Mouse (Mus musculus): ENCODE data around the gene Rchy1. TPM values are rescaled to one million over a fixed set of nuclear protein-coding genes. Genes with fewer than 3 reads are reported as not detected.
A peak's percentile ranks its signal among the peaks of the same experiment; 100 is the strongest.

Rchy1 gene
- total and polyA plus RNA-seq, 2 experiments from 2014 or later = 36.2 to 66.8 TPM

GRCm38 (mm10) chr5:91993061-91993460 is 30.2 kb upstream of the Rchy1 start:
- H3K9me3 ChIP-seq (ENCODE audit: low read length) = no peaks in the 10 kb centered on the region
- no peak overlapping the region for H3K4me3 ChIP-seq (ENCODE audit: low read depth, low read length)
- H3K27me3 ChIP-seq (ENCODE audit: insufficient read depth, low read length) = no peaks in the 10 kb centered on the region
- ATAC-seq (ENCODE audit: low FRiP score) (no peak), DNase-seq (ENCODE audit: low spot score) (no peak)
- H3K9ac ChIP-seq (replicated peaks; ENCODE audit: low read length, poor library complexity, severe bottlenecking) = no peak overlapping the region
- no peak overlapping the region for H3K27ac ChIP-seq (ENCODE audit: low read depth, low read length)
- no peaks in the 10 kb centered on the region for H3K36me3 ChIP-seq (ENCODE audit: insufficient read depth, low read length)
- WGBS = 91% methylated on average over 2 of the region's 2 CpGs
- no peaks in the 10 kb centered on the region for H3K4me1 ChIP-seq (ENCODE audit: insufficient read depth, low read length)
- TF ChIP-seq CTCF (IDR thresholded peaks at IDR 0.05) = no peak
- H3K4me2 ChIP-seq (ENCODE audit: low read depth, low read length, poor library complexity, severe bottlenecking) = no peak overlapping the region

- no peak overlapping the region for H3K27ac ChIP-seq (ENCODE audit: low read depth, low read length)
- 88% methylated on average over 6 of the region's 6 CpGs for WGBS
Measured at GRCm38 (mm10) chr5:91991191-91991937, 28.5 kb upstream of the Rchy1 start.

GRCm38 (mm10) chr5:91989261-91989660 is 26.4 kb upstream of the Rchy1 start:
- H3K4me3 ChIP-seq (ENCODE audit: low read depth, low read length) = no peak overlapping the region
- H3K9me3 ChIP-seq (ENCODE audit: low read length) = no peaks in the 10 kb centered on the region
- TF ChIP-seq CTCF (IDR thresholded peaks at IDR 0.05) = no peak
- 79% methylated on average over 9 of the region's 9 CpGs for WGBS
- H3K9ac ChIP-seq (replicated peaks; ENCODE audit: low read length, poor library complexity, severe bottlenecking) = no peak overlapping the region
- H3K4me1 ChIP-seq (ENCODE audit: insufficient read depth, low read length) = no peaks in the 10 kb centered on the region
- no peaks in the 10 kb centered on the region for H3K36me3 ChIP-seq (ENCODE audit: insufficient read depth, low read length)
- H3K27me3 ChIP-seq (ENCODE audit: insufficient read depth, low read length) = no peaks in the 10 kb centered on the region
- no peak overlapping the region for H3K27ac ChIP-seq (ENCODE audit: low read depth, low read length)
- no peak overlapping the region for H3K4me2 ChIP-seq (ENCODE audit: low read depth, low read length, poor library complexity, severe bottlenecking)
- ATAC-seq (ENCODE audit: low FRiP score) (no peak), DNase-seq (ENCODE audit: low spot score) (peak; percentile 19)

More at GRCm38 (mm10) chr5:91991191-91991937, 28.5 kb upstream of the Rchy1 start:
- no peak overlapping the region for H3K4me2 ChIP-seq (ENCODE audit: low read depth, low read length, poor library complexity, severe bottlenecking)
- H3K4me1 ChIP-seq (ENCODE audit: insufficient read depth, low read length) = no peaks in the 10 kb centered on the region
- no peaks in the 10 kb centered on the region for H3K9me3 ChIP-seq (ENCODE audit: low read length)
- no peak overlapping the region for H3K4me3 ChIP-seq (ENCODE audit: low read depth, low read length)
- DNase-seq (ENCODE audit: low spot score) (no peak), ATAC-seq (ENCODE audit: low FRiP score) (no peak)
- H3K27me3 ChIP-seq (ENCODE audit: insufficient read depth, low read length) = no peaks in the 10 kb centered on the region
- H3K9ac ChIP-seq (replicated peaks; ENCODE audit: low read length, poor library complexity, severe bottlenecking) = no peak overlapping the region
- no peak for TF ChIP-seq CTCF (IDR thresholded peaks at IDR 0.05)
- no peaks in the 10 kb centered on the region for H3K36me3 ChIP-seq (ENCODE audit: insufficient read depth, low read length)

- no peak overlapping the region for H3K4me3 ChIP-seq (ENCODE audit: low read depth, low read length)
- no peaks in the 10 kb centered on the region for H3K27me3 ChIP-seq (ENCODE audit: insufficient read depth, low read length)
- no peak overlapping the region for H3K27ac ChIP-seq (ENCODE audit: low read depth, low read length)
- no peaks in the 10 kb centered on the region for H3K9me3 ChIP-seq (ENCODE audit: low read length)
- TF ChIP-seq CTCF (IDR thresholded peaks at IDR 0.05) = no peak
- 95% methylated on average over 2 of the region's 2 CpGs for WGBS
- DNase-seq (ENCODE audit: low spot score) (no peak), ATAC-seq (ENCODE audit: low FRiP score) (no peak)
- no peak overlapping the region for H3K4me2 ChIP-seq (ENCODE audit: low read depth, low read length, poor library complexity, severe bottlenecking)
- H3K4me1 ChIP-seq (ENCODE audit: insufficient read depth, low read length) = no peaks in the 10 kb centered on the region
- no peak overlapping the region for H3K9ac ChIP-seq (replicated peaks; ENCODE audit: low read length, poor library complexity, severe bottlenecking)
- no peaks in the 10 kb centered on the region for H3K36me3 ChIP-seq (ENCODE audit: insufficient read depth, low read length)
Measured at GRCm38 (mm10) chr5:91987799-91988198, 24.9 kb upstream of the Rchy1 start.

- Histone ChIP-seq H3K4me1 (ENCODE audit: insufficient read depth, low read length) (no peaks in the 10 kb centered on the region), H3K4me3 (ENCODE audit: low read depth, low read length) (no peak within 1 kb of the TSS), H3K27ac (ENCODE audit: low read depth, low read length) (no peak within 1 kb of the TSS), H3K9ac (replicated peaks; ENCODE audit: low read length, poor library complexity, severe bottlenecking) (no peak within 1 kb of the TSS), H3K36me3 (ENCODE audit: insufficient read depth, low read length) (no peaks in the 10 kb centered on the region), H3K27me3 (ENCODE audit: insufficient read depth, low read length) (no peaks in the 10 kb centered on the region), H3K4me2 (ENCODE audit: low read depth, low read length, poor library complexity, severe bottlenecking) (no peak within 1 kb of the TSS), H3K9me3 (ENCODE audit: low read length) (no peaks in the 10 kb centered on the region)
- DNase-seq (ENCODE audit: low spot score) = no peak
- no peak for TF ChIP-seq CTCF (IDR thresholded peaks at IDR 0.05)
- no peak for ATAC-seq (ENCODE audit: low FRiP score)
- WGBS = 65% methylated on average over 4 of the region's 4 CpGs
Measured at GRCm38 (mm10) chr5:91987236-91987635, 24.4 kb upstream of the Rchy1 start, which contains the start of gene Odaph. Gene Odaph, plus strand, starts transcription at chr5:91987475.

- H3K4me1 ChIP-seq (ENCODE audit: insufficient read depth, low read length) = no peaks in the 10 kb centered on the region
- no peak overlapping the region for H3K4me2 ChIP-seq (ENCODE audit: low read depth, low read length, poor library complexity, severe bottlenecking)
- no peaks in the 10 kb centered on the region for H3K36me3 ChIP-seq (ENCODE audit: insufficient read depth, low read length)
- DNase-seq (ENCODE audit: low spot score) (no peak), ATAC-seq (ENCODE audit: low FRiP score) (no peak)
- 5% methylated on average over 2 of the region's 2 CpGs for WGBS
- no peaks in the 10 kb centered on the region for H3K27me3 ChIP-seq (ENCODE audit: insufficient read depth, low read length)
- no peaks in the 10 kb centered on the region for H3K9me3 ChIP-seq (ENCODE audit: low read length)
- H3K9ac ChIP-seq (replicated peaks; ENCODE audit: low read length, poor library complexity, severe bottlenecking) = no peak overlapping the region
- no peak overlapping the region for H3K4me3 ChIP-seq (ENCODE audit: low read depth, low read length)
- H3K27ac ChIP-seq (ENCODE audit: low read depth, low read length) = no peak overlapping the region
- TF ChIP-seq CTCF (IDR thresholded peaks at IDR 0.05) = no peak
Measured at GRCm38 (mm10) chr5:91985721-91986120, 22.9 kb upstream of the Rchy1 start.

Measured in midbrain, postnatal 0 days (tissue).